Comparison of ENCODE assay signal across 31 mouse cellular contexts in the genomic region with DNA sequence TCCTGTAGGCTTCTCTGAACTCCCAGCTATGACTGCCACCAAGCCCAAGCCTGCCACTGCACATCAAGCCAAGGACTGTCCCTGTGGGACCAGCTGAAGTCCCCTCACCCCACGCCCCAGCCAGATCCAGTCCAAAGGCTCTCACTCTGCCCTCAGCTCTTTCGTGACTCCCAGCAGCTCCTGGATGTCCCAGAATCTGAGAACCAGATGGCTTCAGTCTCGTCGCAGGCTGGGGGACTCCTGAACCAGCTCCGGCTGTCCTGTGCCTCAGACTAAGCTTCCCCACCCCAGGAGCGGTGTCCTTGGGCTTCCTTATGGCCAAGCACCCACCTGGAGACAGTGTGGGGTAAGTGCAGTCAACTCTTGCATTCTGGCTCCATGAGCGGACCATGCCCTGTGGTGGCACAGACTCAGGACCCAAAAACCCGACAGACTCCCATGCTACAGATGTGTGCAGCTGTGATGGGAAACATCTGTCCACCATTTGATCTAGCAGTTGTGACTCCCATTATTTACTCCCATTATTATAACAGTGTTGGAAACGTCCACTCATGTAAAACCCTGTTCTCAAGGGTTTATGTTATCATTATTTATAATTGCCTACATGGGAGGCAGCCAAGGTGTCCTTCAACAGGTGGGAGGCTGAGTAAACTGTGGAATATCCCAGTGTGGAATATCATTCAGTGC. TPM values are rescaled to one million over a fixed set of nuclear protein-coding genes. Genes with fewer than 3 reads are reported as not detected.
A peak's percentile ranks its signal among the peaks of the same experiment; 100 is the strongest.
DNase-seq lines count a peak whose midpoint lies in the region; ATAC-seq and TF ChIP-seq lines count a peak whose summit lies in the region.
"Had no signal": no experiment of that assay in that cellular context is flagged by ENCODE, and none has a peak within 500 bp of the region (broad histone marks: within the 10 kb centered on the region; RNA-seq: fewer than 3 reads in every experiment).

No protein-coding gene starts in this region.

- TF ChIP-seq CTCF in heart, postnatal 0 days (IDR thresholded peaks at IDR 0.05; ENCODE audit: low read depth): no peak
- no peak for TF ChIP-seq CTCF in lung, embryonic 14.5 days (IDR thresholded peaks at IDR 0.05; ENCODE audit: low read depth)

- no peak for DNase-seq in heart, postnatal 0 days (ENCODE audit: low spot score)
- no peak for DNase-seq in heart, adult 8-10 months (ENCODE audit: low spot score)
- DNase-seq in lung, embryonic 14.5 days: peak; percentile 72
- no peak for DNase-seq in lung, postnatal 25 days (ENCODE audit: low spot score)
- no peak for DNase-seq in lung, postnatal 14 days
- DNase-seq in lung, postnatal 10 days: peak; percentile 39
- DNase-seq in lung, adult 18-20 months: no peak
- DNase-seq: adrenal gland, adult 2 months; adrenal gland, postnatal 10 days; adrenal gland, postnatal 25 days; cerebellum, adult 11 months; cerebellum, adult 18-20 months; cerebellum, adult 8-10 months; cerebellum, adult 9-11 months; cerebellum, postnatal 14 days; cerebellum, postnatal 36 days; embryo, embryonic 11 days had no signal

- H3K4me3 ChIP-seq in heart, postnatal 0 days (ENCODE audit: low read depth, low read length): no peak overlapping the region
- no peak overlapping the region for H3K4me3 ChIP-seq in lung, embryonic 14.5 days (ENCODE audit: low read depth, low read length)
- no peak overlapping the region for H3K4me3 ChIP-seq in lung, embryonic 16.5 days (ENCODE audit: low read length)
- H3K4me3 ChIP-seq: embryonic facial prominence, embryonic 13.5 days; embryonic facial prominence, embryonic 15.5 days; erythroblast, embryonic 14.5 days had no signal

- 0 out of 2 replicates have a peak, but pooled peaks have one; percentile 16 for ATAC-seq in heart, postnatal 0 days (ENCODE audit: insufficient read depth, low read depth)
- ATAC-seq in lung, embryonic 14.5 days (ENCODE audit: insufficient read depth): peak; percentile 72; the same call in 1 of the 2 replicates
- ATAC-seq in lung, embryonic 16.5 days (ENCODE audit: low read depth): peak; percentile 79
- ATAC-seq: forebrain, embryonic 14.5 days; forebrain, embryonic 16.5 days had no signal

- no peak overlapping the region for H3K9ac ChIP-seq in heart, postnatal 0 days (replicated peaks; ENCODE audit: low read depth, low read length)
- H3K9ac ChIP-seq in lung, embryonic 14.5 days: no peak overlapping the region
- no peak overlapping the region for H3K9ac ChIP-seq in lung, embryonic 16.5 days (ENCODE audit: low read length)
- H3K9ac ChIP-seq: embryonic facial prominence, embryonic 13.5 days; embryonic facial prominence, embryonic 15.5 days had no signal

- no peak for TF ChIP-seq EP300 in heart, postnatal 0 days (IDR thresholded peaks at IDR 0.05; ENCODE audit: low read depth)

- H3K4me1 ChIP-seq in heart, postnatal 0 days (ENCODE audit: control insufficient read depth, insufficient read depth): no peaks in the 10 kb centered on the region
- H3K4me1 ChIP-seq in lung, embryonic 14.5 days (ENCODE audit: insufficient read depth): no peaks in the 10 kb centered on the region
- no peaks in the 10 kb centered on the region for H3K4me1 ChIP-seq in lung, embryonic 16.5 days (replicated peaks; ENCODE audit: control insufficient read depth, insufficient read depth, low read length)
- H3K4me1 ChIP-seq: embryonic facial prominence, embryonic 15.5 days had no signal

- 67% methylated on average over 9 of the region's 9 CpGs for WGBS in heart, postnatal 0 days
- 39% methylated on average over 9 of the region's 9 CpGs for WGBS in lung, embryonic 14.5 days
- 47% methylated on average over 9 of the region's 9 CpGs for WGBS in lung, embryonic 16.5 days

- no peaks in the 10 kb centered on the region for H3K36me3 ChIP-seq in heart, postnatal 0 days (replicated peaks; ENCODE audit: control insufficient read depth, insufficient read depth, low read length)
- no peaks in the 10 kb centered on the region for H3K36me3 ChIP-seq in lung, embryonic 14.5 days (ENCODE audit: insufficient read depth)
- no peaks in the 10 kb centered on the region for H3K36me3 ChIP-seq in lung, embryonic 16.5 days (ENCODE audit: control insufficient read depth, insufficient read depth, low read length)
- H3K36me3 ChIP-seq: embryonic facial prominence, embryonic 13.5 days; embryonic facial prominence, embryonic 15.5 days had no signal

- H3K27me3 ChIP-seq in heart, postnatal 0 days (ENCODE audit: control insufficient read depth, insufficient read depth, low read length): no peaks in the 10 kb centered on the region
- no peaks in the 10 kb centered on the region for H3K27me3 ChIP-seq in lung, embryonic 14.5 days (ENCODE audit: insufficient read depth, low read length)
- H3K27me3 ChIP-seq in lung, embryonic 16.5 days (ENCODE audit: control insufficient read depth, insufficient read depth, low read depth, low read length): no peaks in the 10 kb centered on the region
- H3K27me3 ChIP-seq: embryonic facial prominence, embryonic 13.5 days; embryonic facial prominence, embryonic 15.5 days had no signal

- H3K4me2 ChIP-seq in heart, postnatal 0 days (ENCODE audit: low read depth, low read length): no peak overlapping the region
- no peak overlapping the region for H3K4me2 ChIP-seq in lung, embryonic 14.5 days
- H3K4me2 ChIP-seq in lung, embryonic 16.5 days (ENCODE audit: low read depth, low read length): no peak overlapping the region
- H3K4me2 ChIP-seq: embryonic facial prominence, embryonic 13.5 days; embryonic facial prominence, embryonic 15.5 days had no signal

- H3K9me3 ChIP-seq in heart, postnatal 0 days (replicated peaks; ENCODE audit: control insufficient read depth, low read length): no peaks in the 10 kb centered on the region
- no peaks in the 10 kb centered on the region for H3K9me3 ChIP-seq in lung, embryonic 14.5 days (ENCODE audit: low read depth, low read length)
- no peaks in the 10 kb centered on the region for H3K9me3 ChIP-seq in lung, embryonic 16.5 days (ENCODE audit: control insufficient read depth, low read length)
- H3K9me3 ChIP-seq: embryonic facial prominence, embryonic 13.5 days; embryonic facial prominence, embryonic 15.5 days had no signal

- no peak overlapping the region for H3K27ac ChIP-seq in heart, postnatal 0 days (ENCODE audit: low read depth)
- no peak overlapping the region for H3K27ac ChIP-seq in lung, embryonic 14.5 days (ENCODE audit: low read depth)
- 0 out of 2 replicates have a peak overlapping the region, but pooled peaks have one; percentile 48 for H3K27ac ChIP-seq in lung, embryonic 16.5 days (ENCODE audit: low read length)
- H3K27ac ChIP-seq: embryonic facial prominence, embryonic 13.5 days; embryonic facial prominence, embryonic 15.5 days had no signal

RNA-seq across cellular contexts. Expression of a gene that starts 9.2 kb away (rescaled TPM):
- total RNA-seq in heart, postnatal 0 days (2014; rRNA removed; ENCODE audit: low replicate concordance): 2.6 and 3.5 TPM in 2 replicates
- polyA plus RNA-seq in heart, postnatal 0 days (2015; fragmentation: Nextera tagmentation; extraction: Ambion mirVana): 0.49 and 0.62 TPM in 2 replicates
- 1 to 10 TPM in 1 of 4 experiments, under 1 TPM in 3; 0.47 to 1.2 (median 0.53) TPM for total RNA-seq in heart, adult 8-10 months (2022)
- polyA plus RNA-seq in lung, embryonic 14.5 days (2014; fragmentation: Nextera tagmentation; extraction: Ambion mirVana): 15.4 and 16.2 TPM in 2 replicates
- polyA plus RNA-seq in lung, embryonic 16.5 days (2015; fragmentation: Nextera tagmentation; extraction: Ambion mirVana): 25.4 and 26.0 TPM in 2 replicates
- total RNA-seq: common myeloid progenitor, adult 5-6 weeks; MEL had no signal
- polyA plus RNA-seq: C2C12 had no signal

RNA-seq across cellular contexts. Expression of a gene that starts 25.2 kb away (rescaled TPM):
- not detected in 2 replicates for total RNA-seq in heart, postnatal 0 days (2014; rRNA removed; ENCODE audit: low replicate concordance)
- polyA plus RNA-seq in heart, postnatal 0 days (2015; fragmentation: Nextera tagmentation; extraction: Ambion mirVana): not detected in 2 replicates
- total RNA-seq in heart, adult 8-10 months (2022): not detected
- polyA plus RNA-seq in lung, embryonic 14.5 days (2014; fragmentation: Nextera tagmentation; extraction: Ambion mirVana): not detected in 2 replicates
- not detected in 2 replicates for polyA plus RNA-seq in lung, embryonic 16.5 days (2015; fragmentation: Nextera tagmentation; extraction: Ambion mirVana)
- total RNA-seq: adrenal gland, adult 2 months; adrenal gland, postnatal 10 days; adrenal gland, postnatal 25 days; adrenal gland, postnatal 4 days; common myeloid progenitor, adult 5-6 weeks; ES-E14; MEL had no signal
- polyA plus RNA-seq: adrenal gland, adult 2 months; brain, embryonic 14.5 days; C2C12; embryonic facial prominence, embryonic 11.5 days; embryonic facial prominence, embryonic 13.5 days; embryonic facial prominence, embryonic 15.5 days; erythroblast, embryonic 14.5 days; forebrain, embryonic 11.5 days; forebrain, embryonic 14.5 days; forebrain, embryonic 16.5 days had no signal

Comparison
In these comparisons a context has a peak if more than half of its experiments do, and no peak if none do; other contexts are left out.
1. DNase-seq: peak in lung, embryonic 14.5 days (single experiment) and lung, postnatal 10 days (single experiment); none in heart, postnatal 0 days (single experiment), heart, adult 8-10 months (single experiment), lung, postnatal 25 days (single experiment), lung, postnatal 14 days (single experiment) and lung, adult 18-20 months (0 of 2).
2. ATAC-seq: peak in every context shown above with its lines; median percentile 79 in lung, embryonic 16.5 days; 72 in lung, embryonic 14.5 days; 16 in heart, postnatal 0 days.
3. RNA of a gene that starts 9.2 kb away (polyA plus RNA-seq): 25.4 to 26.0 TPM in lung, embryonic 16.5 days and 15.4 to 16.2 TPM in lung, embryonic 14.5 days; 0.49 to 0.62 TPM in heart, postnatal 0 days; every median in the first group is over 10 times any median in the second.